In genomic region chr8:94794368-94794767, GRCm38 (mm10) we compare ENCODE assay signal across 29 mouse cellular contexts. TPM values are rescaled to one million over a fixed set of nuclear protein-coding genes. Genes with fewer than 3 reads are reported as not detected.
"Had no signal": no experiment of that assay in that cellular context is flagged by ENCODE, and none has a peak within 500 bp of the region (broad histone marks: within the 10 kb centered on the region; RNA-seq: fewer than 3 reads in every experiment).

No protein-coding gene starts in this region.

- H3K9ac ChIP-seq: heart, embryonic 13.5 days; heart, embryonic 15.5 days; hindbrain, embryonic 13.5 days; hindbrain, embryonic 15.5 days; kidney, embryonic 15.5 days; limb, embryonic 13.5 days; limb, embryonic 15.5 days had no signal

- H3K4me2 ChIP-seq: heart, embryonic 11.5 days; heart, embryonic 13.5 days; heart, embryonic 15.5 days; hindbrain, embryonic 13.5 days; hindbrain, embryonic 15.5 days; kidney, embryonic 15.5 days; limb, embryonic 13.5 days; limb, embryonic 15.5 days had no signal

- ATAC-seq: hindbrain, postnatal 0 days; intestine, embryonic 16.5 days had no signal

- H3K9me3 ChIP-seq: heart, embryonic 13.5 days; heart, embryonic 15.5 days; hindbrain, embryonic 13.5 days; hindbrain, embryonic 15.5 days; kidney, embryonic 15.5 days; limb, embryonic 13.5 days; limb, embryonic 15.5 days had no signal

- H3K4me1 ChIP-seq: heart, embryonic 13.5 days; heart, embryonic 15.5 days; hindbrain, embryonic 13.5 days; hindbrain, embryonic 15.5 days; kidney, embryonic 15.5 days; limb, embryonic 13.5 days; limb, embryonic 15.5 days had no signal

- H3K27ac ChIP-seq: heart, adult 2 months; heart, embryonic 13.5 days; heart, embryonic 15.5 days; hindbrain, embryonic 13.5 days; hindbrain, embryonic 15.5 days; hindbrain, postnatal 0 days; kidney, embryonic 15.5 days; kidney, postnatal 0 days; limb, embryonic 13.5 days; limb, embryonic 15.5 days had no signal

- H3K27me3 ChIP-seq: heart, embryonic 13.5 days; heart, embryonic 15.5 days; hindbrain, embryonic 13.5 days; hindbrain, embryonic 15.5 days; kidney, embryonic 15.5 days; limb, embryonic 13.5 days; limb, embryonic 15.5 days had no signal

- H3K36me3 ChIP-seq: heart, embryonic 13.5 days; heart, embryonic 15.5 days; hindbrain, embryonic 13.5 days; hindbrain, embryonic 15.5 days; kidney, embryonic 15.5 days; limb, embryonic 13.5 days; limb, embryonic 15.5 days had no signal

- DNase-seq: gastrocnemius, postnatal 14 days; gastrocnemius, postnatal 36 days; heart, adult 11 months; heart, adult 2 months; heart, postnatal 14 days; heart, postnatal 36 days; kidney, adult 11 months; kidney, adult 2 months; kidney, adult 9 months; kidney, postnatal 14 days; kidney, postnatal 36 days; layer of hippocampus, adult 9-11 months; layer of hippocampus, postnatal 36 days; left cerebral cortex, postnatal 4 days had no signal

- H3K4me3 ChIP-seq: heart, adult 2 months; heart, embryonic 13.5 days; heart, embryonic 15.5 days; hindbrain, embryonic 13.5 days; hindbrain, embryonic 15.5 days; kidney, embryonic 15.5 days; limb, embryonic 13.5 days; limb, embryonic 15.5 days had no signal

RNA-seq across cellular contexts. Expression of gene Ccl17, which starts 15.9 kb away (rescaled TPM):
- polyA plus RNA-seq: heart, postnatal 0 days; hindbrain, embryonic 11.5 days; hindbrain, embryonic 13.5 days; intestine, embryonic 14.5 days; kidney, embryonic 15.5 days; limb, embryonic 11.5 days; limb, embryonic 15.5 days had no signal

RNA-seq across cellular contexts. Expression of gene Ccl22, which starts 49.0 kb away (rescaled TPM):
- polyA plus RNA-seq: heart, embryonic 11.5 days; heart, embryonic 13.5 days; heart, embryonic 15.5 days; heart, postnatal 0 days; hindbrain, embryonic 11.5 days; hindbrain, embryonic 13.5 days; hindbrain, embryonic 15.5 days; intestine, embryonic 14.5 days; kidney, embryonic 15.5 days; kidney, postnatal 0 days; limb, embryonic 11.5 days; limb, embryonic 13.5 days; limb, embryonic 15.5 days had no signal
